Mouse (Mus musculus) right cerebral cortex, adult 18-20 months (tissue): ENCODE results near the gene Dgkh.
A peak's percentile ranks its signal among the peaks of the same experiment; 100 is the strongest.

ENCODE experiments used
- DNase-seq: peaks from one replicate; pipeline ENCODE4 v3.0.0; 2022; ENCODE audit warnings: mixed read lengths

Dgkh gene

GRCm38 (mm10) chr14:78669986-78670385, 62.6 kb downstream of the Dgkh start:
- no peak for DNase-seq

- peak; percentile 83 for DNase-seq
These were observed 64.3 kb downstream of the Dgkh start for GRCm38 (mm10) chr14:78668291-78668690.

- no peak for DNase-seq
These were observed 64.8 kb downstream of the Dgkh start for GRCm38 (mm10) chr14:78667763-78668162.

- no peak for DNase-seq
These were observed 69.9 kb downstream of the Dgkh start for GRCm38 (mm10) chr14:78662641-78663040.

- no peak for DNase-seq
These were observed 71.1 kb downstream of the Dgkh start for GRCm38 (mm10) chr14:78661462-78661861.

GRCm38 (mm10) chr14:78658697-78659096, 73.9 kb downstream of the Dgkh start:
- no peak for DNase-seq

GRCm38 (mm10) chr14:78656832-78657626, 75.5 kb downstream of the Dgkh start:
- DNase-seq, result no peak

- peak; percentile 58 for DNase-seq
These were observed 77.5 kb downstream of the Dgkh start for GRCm38 (mm10) chr14:78654939-78655556.

GRCm38 (mm10) chr14:78654196-78654595, 78.4 kb downstream of the Dgkh start:
- no peak for DNase-seq

- DNase-seq, result no peak
These were observed 79.2 kb downstream of the Dgkh start for GRCm38 (mm10) chr14:78653333-78653732.

- no peak for DNase-seq
These were observed 80.9 kb downstream of the Dgkh start for GRCm38 (mm10) chr14:78651696-78652095.

- peak; percentile 48 for DNase-seq
These were observed 82.0 kb downstream of the Dgkh start for GRCm38 (mm10) chr14:78650379-78651095.

GRCm38 (mm10) chr14:78649525-78650274, 82.9 kb downstream of the Dgkh start:
- DNase-seq, result peak; percentile 39

GRCm38 (mm10) chr14:78645622-78646021, 87.0 kb downstream of the Dgkh start:
- DNase-seq, result no peak

GRCm38 (mm10) chr14:78641314-78641713, 91.3 kb downstream of the Dgkh start:
- no peak for DNase-seq

- DNase-seq, result no peak
These were observed 92.9 kb downstream of the Dgkh start for GRCm38 (mm10) chr14:78639691-78640090.

GRCm38 (mm10) chr14:78635612-78636400, 96.8 kb downstream of the Dgkh start:
- DNase-seq, result no peak

GRCm38 (mm10) chr14:78632747-78633146, 99.8 kb downstream of the Dgkh start:
- no peak for DNase-seq

- DNase-seq, result no peak
These were observed 101.4 kb downstream of the Dgkh start for GRCm38 (mm10) chr14:78630923-78631875.

- peak; percentile 71 for DNase-seq
These were observed 104.9 kb downstream of the Dgkh start for GRCm38 (mm10) chr14:78627516-78628275.
